8 mouse cellular contexts compared by ENCODE assay signal in the genomic region with DNA sequence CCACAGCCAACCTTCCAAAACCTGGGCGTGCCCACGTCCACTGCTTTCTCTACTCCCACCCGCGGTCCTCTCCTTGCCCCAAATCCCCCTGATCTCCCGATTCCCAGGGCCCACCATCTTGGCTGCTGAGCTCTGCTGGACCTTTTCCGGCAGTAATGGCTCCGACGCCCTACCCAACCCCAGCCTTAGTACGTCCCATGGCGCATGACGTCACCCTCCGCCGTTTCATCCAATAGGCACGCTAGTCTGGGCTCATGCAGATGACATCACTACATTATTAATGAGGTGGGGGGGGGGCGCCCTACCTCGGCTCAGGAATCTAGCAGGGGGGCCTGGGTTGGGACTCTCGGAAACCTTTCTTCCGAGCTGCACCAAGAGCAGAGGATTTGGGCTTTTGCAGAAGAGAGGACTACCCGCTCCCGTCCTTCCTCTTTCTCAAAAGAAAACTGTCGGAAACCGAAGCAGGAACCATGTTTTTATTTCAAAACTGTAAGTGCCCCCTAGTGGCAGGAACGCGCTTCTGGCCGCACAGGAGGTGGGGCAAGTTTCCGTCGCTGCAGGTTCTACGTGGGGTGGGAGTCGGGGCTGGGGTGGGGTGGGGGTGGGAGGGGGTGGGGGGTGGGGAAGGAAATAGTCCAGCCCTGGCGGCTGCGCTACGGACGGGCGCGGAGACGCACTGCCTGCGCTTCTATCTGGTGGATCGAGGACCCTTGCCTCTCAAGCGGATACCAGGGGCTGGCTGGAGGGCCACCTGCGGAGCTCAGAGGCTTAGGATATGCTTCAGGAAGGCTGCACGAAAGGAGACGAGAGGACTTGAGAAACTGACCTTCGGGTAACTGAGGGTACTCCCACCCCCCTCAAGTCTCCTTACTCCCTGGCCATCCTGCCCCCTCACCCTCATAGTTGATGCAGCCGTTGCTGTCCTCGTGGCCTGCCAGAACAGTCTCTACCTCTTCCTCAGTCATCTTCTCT. TPM values are rescaled to one million over a fixed set of nuclear protein-coding genes. Genes with fewer than 3 reads are reported as not detected.
DNase-seq lines count a peak whose midpoint lies in the region; ATAC-seq and TF ChIP-seq lines count a peak whose summit lies in the region.

TSS of gene Myl6 (minus strand) at position 451 of the 972 bp plus-strand sequence.

- H3K9me3 ChIP-seq in megakaryocyte, embryonic 14.5 days = no peaks in the 10 kb centered on the region

- H3K4me3 ChIP-seq in cortical plate, adult 2 months (ENCODE audit: insufficient read depth, low read length) = peak within 1 kb of the TSS; percentile 76
- peak within 1 kb of the TSS; percentile 92 for H3K4me3 ChIP-seq in megakaryocyte, embryonic 14.5 days (replicated peaks)

- peaks cover 2% of the 10 kb centered on the region for H3K4me1 ChIP-seq in cortical plate, adult 2 months (ENCODE audit: control insufficient read depth, insufficient read depth, low read length)
- peaks cover 77% of the 10 kb centered on the region for H3K4me1 ChIP-seq in megakaryocyte, embryonic 14.5 days

- H3K27ac ChIP-seq in cortical plate, adult 2 months (ENCODE audit: insufficient read depth, low read length) = peak within 1 kb of the TSS; percentile 88

- TF ChIP-seq CTCF in cortical plate, adult 2 months (IDR thresholded peaks at IDR 0.05; ENCODE audit: extremely low read depth, insufficient read depth, low read length) = peak; percentile 59

- peak; percentile 97 to 98 for DNase-seq in gastrocnemius, adult 8-10 months (ENCODE audit: low spot score in 2 of 2)
- DNase-seq in hindlimb bud, embryonic 11.5 days (ENCODE audit: extremely low spot score, low read depth, low spot score) = peak; percentile 96
- DNase-seq in left cerebral cortex, adult 8-10 months (ENCODE audit: low spot score in 2 of 2) = peak; percentile 97 to 98
- DNase-seq in right cerebral cortex, postnatal 10 days (ENCODE audit: low spot score in 2 of 2) = peak; percentile 99
- peak; percentile 95 for DNase-seq in urinary bladder, postnatal 25 days (ENCODE audit: low spot score)

- no peaks in the 10 kb centered on the region for H3K27me3 ChIP-seq in megakaryocyte, embryonic 14.5 days (replicated peaks)

- peaks cover 47% of the 10 kb centered on the region for H3K36me3 ChIP-seq in megakaryocyte, embryonic 14.5 days (replicated peaks; ENCODE audit: low read length)

- peak; percentile 100 for TF ChIP-seq POLR2A in cortical plate, adult 2 months (IDR thresholded peaks at IDR 0.05; ENCODE audit: extremely low read depth, insufficient read depth, low read length)

- ATAC-seq in activated CD4-positive, CD25-positive, alpha-beta regulatory T cell, adult 4 months = peak; percentile 82

RNA-seq across cellular contexts. Expression of gene Myl6, which starts in this region (rescaled TPM):
- polyA plus RNA-seq in activated CD4-positive, CD25-positive, alpha-beta regulatory T cell, adult 4 months (2017; shearing (Covaris generic)) = 1,000 to 10,000 TPM; 1,113 TPM
- polyA plus RNA-seq in cortical plate, adult 2 months (2012; rRNA removed) = 1,299 and 1,338 TPM in 2 replicates
- total RNA-seq in gastrocnemius, adult 8-10 months (2022) = 100 to 1,000 TPM; 125 to 188 (median 158) TPM
- 100 to 1,000 TPM; 555 to 620 (median 586) TPM for total RNA-seq in left cerebral cortex, adult 8-10 months (2022)
- 175 and 2,406 TPM in 2 replicates for polyA plus RNA-seq in megakaryocyte, embryonic 14.5 days (2012; ENCODE audit: insufficient read depth, low replicate concordance)

Comparison
In these comparisons a context has a peak if more than half of its experiments do, and no peak if none do; other contexts are left out.
1. Peak in every context shown above with its lines: DNase-seq, ATAC-seq, H3K4me3 ChIP-seq and H3K27ac ChIP-seq.